Mouse (Mus musculus): ENCODE results near the gene Pacrg.

GRCm38 (mm10) chr17:10432525-10433180 lies 407.5 kb downstream of the Pacrg start:
- TF ChIP-seq CTCF (IDR thresholded peaks at IDR 0.05; ENCODE audit: extremely low read depth, insufficient read depth, low read length) (no peak), POLR2A (IDR thresholded peaks at IDR 0.05; ENCODE audit: extremely low read depth, insufficient read depth, low read length) (no peak)
